Mouse (Mus musculus) liver, embryonic 11.5 days (tissue): Measurements from ENCODE around the gene Foxp4. TPM values are rescaled to one million over a fixed set of nuclear protein-coding genes. Genes with fewer than 3 reads are reported as not detected.
"Not testable (repeated sequence)": the region's sequence is repeated elsewhere in the genome, so short reads cannot be mapped to it uniquely, and the experiment has no call there.

Source experiments
- ATAC-seq: fragments of 200-750 bp; cut with Nextera tagmentation; replicated peaks from 2 replicates; pipeline ENCODE4 v1.8.0; 2017; ENCODE audit warnings: moderate number of reproducible peaks, mild to moderate bottlenecking, moderate TSS enrichment, moderate library complexity; ENCODE audit not compliant: low FRiP score
- DNase-seq: peaks from one replicate; pipeline ENCODE4 v3.0.0-alpha.2; 2017; ENCODE audit warnings: low spot score
- H3K27ac ChIP-seq: fragments of 300-500 bp; sonication (generic); 2 replicates; pipeline ENCODE4 v1.5.1; 2014; ENCODE audit warnings: mild to moderate bottlenecking, low read depth, low read length, control low read depth
- H3K27me3 ChIP-seq: fragments of 300-500 bp; sonication (generic); replicated peaks from 2 replicates; pipeline ENCODE4 v1.6.1; 2014; ENCODE audit warnings: low read length, mixed read lengths; ENCODE audit not compliant: control insufficient read depth, insufficient read depth
- H3K36me3 ChIP-seq: fragments of 300-500 bp; sonication (generic); 2 replicates; pipeline ENCODE4 v1.6.1; 2014; ENCODE audit warnings: mild to moderate bottlenecking, low read length, moderate library complexity, mixed read lengths; ENCODE audit not compliant: control insufficient read depth, insufficient read depth
- H3K4me1 ChIP-seq: fragments of 300-500 bp; sonication (generic); replicated peaks from 2 replicates; pipeline ENCODE4 v1.6.1; 2014; ENCODE audit warnings: low read length, mixed read lengths; ENCODE audit not compliant: control insufficient read depth, insufficient read depth
- H3K4me2 ChIP-seq: fragments of 300-500 bp; sonication (generic); 2 replicates; pipeline ENCODE4 v1.6.1; 2014; ENCODE audit warnings: mild to moderate bottlenecking, control low read depth, moderate library complexity
- H3K4me3 ChIP-seq: fragments of 300-500 bp; sonication (generic); 2 replicates; pipeline ENCODE4 v1.5.1; 2014; ENCODE audit warnings: low read depth, low read length, control low read depth
- H3K9ac ChIP-seq: fragments of 300-500 bp; sonication (generic); 2 replicates; pipeline ENCODE4 v1.6.1; 2014; ENCODE audit warnings: low read depth, low read length, control low read depth
- H3K9me3 ChIP-seq: fragments of 300-500 bp; sonication (generic); 2 replicates; pipeline ENCODE4 v1.6.1; 2016; ENCODE audit warnings: low read length, inconsistent platforms, mixed read lengths; ENCODE audit not compliant: control insufficient read depth
- WGBS: fragments of 180-500 bp; shearing (Covaris S2); extraction: QIAGEN DNeasy Blood & Tissue Kit; methylation state at CpG from one replicate; pipeline ENCODE4 v1.1.7; 2014; 5-methylcytosine and 5-hydroxymethylcytosine counted together
- polyA plus RNA-seq: library from polyadenylated mRNA; unstranded; fragments of >200 nt; fragmentation: Nextera tagmentation; extraction: Ambion mirVana; gene quantifications from 2 replicates; pipeline ENCODE4 v1.2.1, GENCODE M21; 2014

Foxp4 gene
- polyA plus RNA-seq, 1 experiment from 2014 or later, result 21.6 TPM

DNA sequence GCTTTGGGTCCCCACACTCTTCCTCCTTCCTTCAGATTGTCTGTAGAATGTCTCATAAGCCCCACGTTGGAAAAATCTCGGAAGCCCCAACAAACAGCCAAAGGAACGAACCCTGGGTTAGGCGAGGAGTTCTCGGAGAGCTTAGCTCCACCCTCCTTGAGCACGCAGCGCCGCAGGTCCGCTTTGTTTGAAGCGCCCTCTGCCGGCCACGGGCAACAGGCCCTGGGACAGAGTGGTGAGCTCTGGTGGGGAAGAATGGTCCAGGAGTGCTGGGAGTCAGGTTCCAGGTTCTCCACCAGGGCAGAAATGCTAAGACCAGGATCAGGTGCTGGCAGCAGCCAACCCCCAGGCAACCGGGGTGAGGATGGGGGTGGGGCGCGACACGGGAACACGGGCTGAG is 59.9 kb downstream of the Foxp4 start:
- DNase-seq, result peak; percentile 85
- Histone ChIP-seq H3K27me3 (no peaks in the 10 kb centered on the region), H3K36me3 (peaks cover 8% of the 10 kb centered on the region; the same call in 1 of the 2 replicates), H3K4me3 (no peak overlapping the region), H3K27ac (no peak overlapping the region), H3K4me2 (peak overlapping the region; percentile 2; the same call in 1 of the 2 replicates), H3K9ac (no peak overlapping the region), H3K4me1 (no peaks in the 10 kb centered on the region), H3K9me3 (no peaks in the 10 kb centered on the region)
- WGBS, result 2% methylated on average over 17 of the region's 17 CpGs
- peak; percentile 75 for ATAC-seq

GRCm38 (mm10) chr17:47863437-47863836 is 61.0 kb downstream of the Foxp4 start:
- Histone ChIP-seq H3K9ac (no peak overlapping the region), H3K4me1 (no peaks in the 10 kb centered on the region), H3K4me2 (no peak overlapping the region), H3K27me3 (no peaks in the 10 kb centered on the region), H3K27ac (no peak overlapping the region), H3K4me3 (no peak overlapping the region), H3K9me3 (no peaks in the 10 kb centered on the region), H3K36me3 (0 out of 2 replicates have a peak, but pooled peaks cover 3% of the 10 kb centered on the region)
- no peak for DNase-seq
- WGBS, result 36% methylated on average over 11 of the region's 11 CpGs
- no peak for ATAC-seq

GRCm38 (mm10) chr17:47863023-47863422 is 61.4 kb downstream of the Foxp4 start:
- Histone ChIP-seq H3K27ac (no peak overlapping the region), H3K27me3 (no peaks in the 10 kb centered on the region), H3K9ac (no peak overlapping the region), H3K9me3 (no peaks in the 10 kb centered on the region), H3K4me1 (no peaks in the 10 kb centered on the region), H3K4me3 (no peak overlapping the region), H3K36me3 (0 out of 2 replicates have a peak, but pooled peaks cover under 1% of the 10 kb centered on the region), H3K4me2 (no peak overlapping the region)
- ATAC-seq (no peak), DNase-seq (no peak)
- 50% methylated on average over 4 of the region's 4 CpGs for WGBS

DNA sequence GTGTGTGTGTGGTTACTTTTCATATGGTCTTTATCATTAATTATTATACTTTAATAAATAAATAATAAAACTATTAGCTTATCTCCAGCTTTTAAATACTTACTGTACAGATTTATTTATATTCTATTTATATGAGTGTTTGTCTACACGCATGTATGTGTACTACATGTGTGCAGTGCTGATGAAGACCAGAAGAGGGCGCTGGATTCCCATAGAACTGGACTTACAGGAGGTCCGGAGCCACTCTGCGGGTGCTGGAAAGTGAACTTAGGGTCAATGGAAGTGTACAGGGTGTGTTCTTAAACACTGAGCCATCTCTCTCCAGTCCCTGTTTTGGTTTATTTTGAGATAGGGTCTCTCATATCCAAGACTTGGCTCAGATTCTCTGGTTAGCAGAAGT is 68.9 kb downstream of the Foxp4 start:
- Histone ChIP-seq H3K4me3 (no peak overlapping the region), H3K27ac (no peak overlapping the region), H3K4me2 (no peak overlapping the region), H3K36me3 (no peaks in the 10 kb centered on the region), H3K4me1 (no peaks in the 10 kb centered on the region), H3K27me3 (no peaks in the 10 kb centered on the region), H3K9ac (no peak overlapping the region), H3K9me3 (no peaks in the 10 kb centered on the region)
- DNase-seq, result no peak
- no peak for ATAC-seq
- WGBS, result 77% methylated on average over 4 of the region's 4 CpGs

DNA sequence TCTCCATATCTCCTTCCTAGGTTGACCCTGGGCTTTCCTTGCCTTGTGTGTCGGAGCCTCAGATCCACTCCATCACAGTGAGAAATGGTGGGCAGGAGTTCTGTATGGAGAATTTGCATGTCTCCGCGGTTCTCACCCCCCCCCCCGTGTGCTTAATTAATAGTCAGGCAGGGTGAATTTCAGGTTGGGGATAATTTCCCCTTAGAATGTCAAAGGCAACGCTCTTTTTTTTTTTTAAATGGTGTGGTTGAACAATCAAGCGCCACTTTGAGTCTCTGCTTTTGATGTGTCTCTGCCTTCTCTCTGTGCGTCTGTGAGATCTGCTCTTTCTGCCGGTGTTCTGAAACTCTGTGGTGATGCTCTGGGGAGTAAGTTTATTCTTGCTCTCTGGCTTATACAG is 69.5 kb downstream of the Foxp4 start:
- no peak overlapping the region for H3K4me3 ChIP-seq
- no peaks in the 10 kb centered on the region for H3K27me3 ChIP-seq
- no peak overlapping the region for H3K4me2 ChIP-seq
- no peak overlapping the region for H3K9ac ChIP-seq
- no peaks in the 10 kb centered on the region for H3K4me1 ChIP-seq
- H3K9me3 ChIP-seq, result no peaks in the 10 kb centered on the region
- no peak overlapping the region for H3K27ac ChIP-seq
- 81% methylated on average over 8 of the region's 8 CpGs for WGBS
- ATAC-seq (no peak), DNase-seq (no peak)
- H3K36me3 ChIP-seq, result no peaks in the 10 kb centered on the region

- ATAC-seq (no peak), DNase-seq (no peak)
- no peaks in the 10 kb centered on the region for H3K36me3 ChIP-seq
- H3K27ac ChIP-seq, result no peak overlapping the region
- H3K9me3 ChIP-seq, result no peaks in the 10 kb centered on the region
- H3K4me1 ChIP-seq, result no peaks in the 10 kb centered on the region
- no peak overlapping the region for H3K9ac ChIP-seq
- no peaks in the 10 kb centered on the region for H3K27me3 ChIP-seq
- 83% methylated on average over 4 of the region's 4 CpGs for WGBS
- no peak overlapping the region for H3K4me3 ChIP-seq
- H3K4me2 ChIP-seq, result no peak overlapping the region
These were observed 70.7 kb downstream of the Foxp4 start for GRCm38 (mm10) chr17:47853760-47854159.

DNA sequence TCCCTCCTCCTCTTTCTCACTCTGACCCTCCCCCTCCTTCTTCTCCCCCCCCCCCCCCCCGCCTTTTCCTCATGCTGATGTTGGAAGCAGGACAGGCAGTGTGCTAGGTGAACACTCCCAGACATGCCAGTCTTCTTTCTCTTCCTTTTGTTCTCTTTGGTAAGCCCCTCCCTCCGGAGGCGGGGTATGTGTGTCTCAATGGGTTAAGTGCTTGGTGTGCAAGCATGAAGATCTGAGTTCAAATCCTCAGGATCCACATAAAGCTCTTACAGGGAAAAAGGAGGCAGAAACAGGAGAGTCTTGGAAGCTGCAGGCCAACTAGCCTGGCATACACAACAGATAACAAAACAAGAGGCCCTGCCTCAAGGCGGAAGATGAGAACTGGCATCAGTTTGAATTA is 71.1 kb downstream of the Foxp4 start:
- no peak for ATAC-seq
- H3K36me3 ChIP-seq, result no peaks in the 10 kb centered on the region
- H3K4me2 ChIP-seq, result no peak overlapping the region
- no peak overlapping the region for H3K9ac ChIP-seq
- H3K27ac ChIP-seq, result no peak overlapping the region
- H3K4me1 ChIP-seq, result no peaks in the 10 kb centered on the region
- WGBS, result 86% methylated on average over 3 of the region's 4 CpGs
- no peaks in the 10 kb centered on the region for H3K9me3 ChIP-seq
- no peaks in the 10 kb centered on the region for H3K27me3 ChIP-seq
- H3K4me3 ChIP-seq, result no peak overlapping the region
- no peak for DNase-seq

- Histone ChIP-seq H3K4me2 (peak overlapping the region; percentile 59), H3K4me3 (0 out of 2 replicates have a peak overlapping the region, but pooled peaks have one; percentile 21)
- not testable (repeated sequence) for H3K4me1 ChIP-seq, ATAC-seq, H3K9ac ChIP-seq, H3K27ac ChIP-seq, H3K9me3 ChIP-seq, H3K36me3 ChIP-seq, H3K27me3 ChIP-seq, DNase-seq
- 12% methylated on average over 22 of the region's 22 CpGs for WGBS
These were observed 72.6 kb downstream of the Foxp4 start for GRCm38 (mm10) chr17:47851798-47852360.

GRCm38 (mm10) chr17:47850639-47851314 is 73.7 kb downstream of the Foxp4 start:
- no peak overlapping the region for H3K4me2 ChIP-seq
- no peak for DNase-seq
- ATAC-seq, result no peak
- no peaks in the 10 kb centered on the region for H3K9me3 ChIP-seq
- whole genome bisulfite sequencing, result 62% methylated on average over 7 of the region's 7 CpGs
- H3K27me3 ChIP-seq, result no peaks in the 10 kb centered on the region
- no peak overlapping the region for H3K27ac ChIP-seq
- H3K9ac ChIP-seq, result no peak overlapping the region
- no peak overlapping the region for H3K4me3 ChIP-seq
- H3K4me1 ChIP-seq, result no peaks in the 10 kb centered on the region
- no peaks in the 10 kb centered on the region for H3K36me3 ChIP-seq
